Mouse (Mus musculus): Measurements from ENCODE around the gene Ythdf1. TPM values are rescaled to one million over a fixed set of nuclear protein-coding genes. Genes with fewer than 3 reads are reported as not detected.
A peak's percentile ranks its signal among the peaks of the same experiment; 100 is the strongest.

The Ythdf1 gene
- total and polyA plus RNA-seq, 2 experiments from 2014 or later, result 32.2 to 56.6 TPM

- Histone ChIP-seq H3K4me3 (ENCODE audit: low read depth, low read length) (peak overlapping the region; percentile 79), H3K27ac (ENCODE audit: low read depth, low read length) (peak overlapping the region; percentile 99), H3K4me1 (ENCODE audit: insufficient read depth, low read length) (peaks cover 13% of the 10 kb centered on the region), H3K27me3 (ENCODE audit: insufficient read depth, low read length) (no peaks in the 10 kb centered on the region), H3K4me2 (ENCODE audit: low read depth, low read length, poor library complexity, severe bottlenecking) (peak overlapping the region; percentile 83), H3K36me3 (ENCODE audit: insufficient read depth, low read length) (no peaks in the 10 kb centered on the region; the same call in 1 of the 2 replicates), H3K9ac (replicated peaks; ENCODE audit: low read length, poor library complexity, severe bottlenecking) (peak overlapping the region; percentile 98), H3K9me3 (ENCODE audit: low read length) (no peaks in the 10 kb centered on the region)
- TF ChIP-seq CTCF (IDR thresholded peaks at IDR 0.05), result peak; percentile 97
- WGBS, result 3% methylated on average over 13 of the region's 13 CpGs
- DNase-seq (ENCODE audit: low spot score), result peak; percentile 95
- ATAC-seq (ENCODE audit: low FRiP score), result peak; percentile 57
These were observed 26.0 kb downstream of the Ythdf1 start for GRCm38 (mm10) chr2:180894734-180895133.

GRCm38 (mm10) chr2:180894029-180894623, 26.6 kb downstream of the Ythdf1 start:
- 1% methylated on average over 56 of the region's 57 CpGs for WGBS
- H3K4me3 ChIP-seq (ENCODE audit: low read depth, low read length), result peak overlapping the region; percentile 79
- no peaks in the 10 kb centered on the region; the same call in 1 of the 2 replicates for H3K36me3 ChIP-seq (ENCODE audit: insufficient read depth, low read length)
- peak overlapping the region; percentile 98 for H3K9ac ChIP-seq (replicated peaks; ENCODE audit: low read length, poor library complexity, severe bottlenecking)
- H3K4me2 ChIP-seq (ENCODE audit: low read depth, low read length, poor library complexity, severe bottlenecking), result peak overlapping the region; percentile 83
- peak; percentile 54 for DNase-seq (ENCODE audit: low spot score)
- H3K27me3 ChIP-seq (ENCODE audit: insufficient read depth, low read length), result no peaks in the 10 kb centered on the region
- H3K27ac ChIP-seq (ENCODE audit: low read depth, low read length), result peak overlapping the region; percentile 99
- no peak for TF ChIP-seq CTCF (IDR thresholded peaks at IDR 0.05)
- H3K9me3 ChIP-seq (ENCODE audit: low read length), result no peaks in the 10 kb centered on the region
- peaks cover 18% of the 10 kb centered on the region for H3K4me1 ChIP-seq (ENCODE audit: insufficient read depth, low read length)
- ATAC-seq (ENCODE audit: low FRiP score), result peak; percentile 36

- Histone ChIP-seq H3K4me1 (ENCODE audit: insufficient read depth, low read length) (peaks cover 24% of the 10 kb centered on the region), H3K4me2 (ENCODE audit: low read depth, low read length, poor library complexity, severe bottlenecking) (peak overlapping the region; percentile 83), H3K9me3 (ENCODE audit: low read length) (no peaks in the 10 kb centered on the region), H3K27ac (ENCODE audit: low read depth, low read length) (peak overlapping the region; percentile 99), H3K27me3 (ENCODE audit: insufficient read depth, low read length) (no peaks in the 10 kb centered on the region), H3K9ac (replicated peaks; ENCODE audit: low read length, poor library complexity, severe bottlenecking) (peak overlapping the region; percentile 98), H3K4me3 (ENCODE audit: low read depth, low read length) (peak overlapping the region; percentile 79), H3K36me3 (ENCODE audit: insufficient read depth, low read length) (no peaks in the 10 kb centered on the region; the same call in 1 of the 2 replicates)
- no peak for TF ChIP-seq CTCF (IDR thresholded peaks at IDR 0.05)
- peak; percentile 50 for DNase-seq (ENCODE audit: low spot score)
- ATAC-seq (ENCODE audit: low FRiP score), result peak; percentile 2; the same call in 1 of the 2 replicates
- under 1% methylated on average over 43 of the region's 50 CpGs for whole genome bisulfite sequencing
These were observed 27.2 kb downstream of the Ythdf1 start for GRCm38 (mm10) chr2:180893537-180894028.

- DNase-seq (ENCODE audit: low spot score), result peak; percentile 95
- WGBS, result 2% methylated on average over 78 of the region's 97 CpGs
- peaks cover 28% of the 10 kb centered on the region for H3K4me1 ChIP-seq (ENCODE audit: insufficient read depth, low read length)
- no peaks in the 10 kb centered on the region for H3K9me3 ChIP-seq (ENCODE audit: low read length)
- peak; percentile 58 for ATAC-seq (ENCODE audit: low FRiP score)
- peak overlapping the region; percentile 79 for H3K4me3 ChIP-seq (ENCODE audit: low read depth, low read length)
- H3K9ac ChIP-seq (replicated peaks; ENCODE audit: low read length, poor library complexity, severe bottlenecking), result peak overlapping the region; percentile 98
- no peaks in the 10 kb centered on the region for H3K27me3 ChIP-seq (ENCODE audit: insufficient read depth, low read length)
- no peak; the same call in 1 of the 2 replicates for TF ChIP-seq CTCF (IDR thresholded peaks at IDR 0.05)
- H3K27ac ChIP-seq (ENCODE audit: low read depth, low read length), result peak overlapping the region; percentile 99
- no peaks in the 10 kb centered on the region; the same call in 1 of the 2 replicates for H3K36me3 ChIP-seq (ENCODE audit: insufficient read depth, low read length)
- peak overlapping the region; percentile 83 for H3K4me2 ChIP-seq (ENCODE audit: low read depth, low read length, poor library complexity, severe bottlenecking)
These were observed 27.8 kb downstream of the Ythdf1 start for GRCm38 (mm10) chr2:180892841-180893521.

- no peak for DNase-seq (ENCODE audit: low spot score)
- Histone ChIP-seq H3K36me3 (ENCODE audit: insufficient read depth, low read length) (no peaks in the 10 kb centered on the region; the same call in 1 of the 2 replicates), H3K4me2 (ENCODE audit: low read depth, low read length, poor library complexity, severe bottlenecking) (peak overlapping the region; percentile 83), H3K9ac (replicated peaks; ENCODE audit: low read length, poor library complexity, severe bottlenecking) (peak overlapping the region; percentile 98), H3K9me3 (ENCODE audit: low read length) (no peaks in the 10 kb centered on the region), H3K4me3 (ENCODE audit: low read depth, low read length) (peak overlapping the region; percentile 79), H3K27ac (ENCODE audit: low read depth, low read length) (peak overlapping the region; percentile 99), H3K4me1 (ENCODE audit: insufficient read depth, low read length) (peaks cover 29% of the 10 kb centered on the region), H3K27me3 (ENCODE audit: insufficient read depth, low read length) (no peaks in the 10 kb centered on the region)
- ATAC-seq (ENCODE audit: low FRiP score), result no peak
- no peak for TF ChIP-seq CTCF (IDR thresholded peaks at IDR 0.05)
- 8% methylated on average over 9 of the region's 9 CpGs for WGBS
These were observed 28.9 kb downstream of the Ythdf1 start for GRCm38 (mm10) chr2:180891835-180892323.

Data from midbrain, postnatal 0 days (tissue).